Mouse (Mus musculus) gastrocnemius, adult 2 months (tissue): ENCODE data around the gene Galns. TPM values are rescaled to one million over a fixed set of nuclear protein-coding genes. Genes with fewer than 3 reads are reported as not detected.

ENCODE experiments used
- DNase-seq: peaks from one replicate; pipeline ENCODE4 v3.0.0; 2022
- H3K27ac ChIP-seq: fragments of 200-600 bp; 2 replicates; pipeline ENCODE4 v1.8.1; 2022; ENCODE audit warnings: mild to moderate bottlenecking
- H3K4me3 ChIP-seq: fragments of 200-600 bp; 2 replicates; pipeline ENCODE4 v1.8.1; 2022; ENCODE audit warnings: mild to moderate bottlenecking, moderate library complexity
- CTCF ChIP-seq: fragments of 200-600 bp; IDR thresholded peaks from 2 replicates; pipeline ENCODE4 v1.8.1; 2022; ENCODE audit warnings: antibody characterized with exemption, mild to moderate bottlenecking, moderate library complexity
- intact Hi-C: fragments of 180-260 bp; cut with DNase I; formaldehyde crosslinking; loops from one replicate; pipeline ENCODE4 v1.15.1; 2025
- total RNA-seq, 2 experiments: library from RNA; stranded (reverse); gene quantifications; 2 replicates each; pipeline ENCODE4 v1.2.3; 2021

The Galns gene
- total RNA-seq, 2 experiments from 2014 or later = 1.0 to 1.1 TPM

- Histone ChIP-seq H3K4me3 (peak overlapping the region; percentile 95), H3K27ac (peak overlapping the region; percentile 95)
- DNase-seq = no peak
- TF ChIP-seq CTCF = no peak
- intact Hi-C loops = loop anchor here (1.0 kb wide), 1 partner anchor 50 kb away; no protein-coding TSS in a partner anchor
Measured at GRCm38 (mm10) chr8:122550995-122551264, 60.3 kb downstream of the Galns start.

GRCm38 (mm10) chr8:122550234-122550994 is 60.8 kb downstream of the Galns start:
- DNase-seq = peak; percentile 75
- no peak for TF ChIP-seq CTCF
- peak overlapping the region; percentile 95 for H3K27ac ChIP-seq
- intact Hi-C loops = no loop called here
- peak overlapping the region; percentile 95 for H3K4me3 ChIP-seq

- intact Hi-C loops = no loop called here
- Histone ChIP-seq H3K27ac (peak overlapping the region; percentile 80), H3K4me3 (peak overlapping the region; percentile 95)
- no peak for DNase-seq
- no peak for TF ChIP-seq CTCF
Measured at GRCm38 (mm10) chr8:122548891-122549439, 62.3 kb downstream of the Galns start.

- intact Hi-C loops = no loop called here
- Histone ChIP-seq H3K4me3 (peak overlapping the region; percentile 95), H3K27ac (peak overlapping the region; percentile 80)
- TF ChIP-seq CTCF = no peak
- DNase-seq = no peak
Measured at GRCm38 (mm10) chr8:122548331-122548730, 62.9 kb downstream of the Galns start.

- intact Hi-C loops = no loop called here
- DNase-seq = no peak
- peak overlapping the region; percentile 80 for H3K27ac ChIP-seq
- H3K4me3 ChIP-seq = peak overlapping the region; percentile 95
- no peak for TF ChIP-seq CTCF
Measured at GRCm38 (mm10) chr8:122547815-122548214, 63.4 kb downstream of the Galns start.

- peak overlapping the region; percentile 95 for H3K4me3 ChIP-seq
- intact Hi-C loops = no loop called here
- TF ChIP-seq CTCF = no peak
- peak; percentile 75 for DNase-seq
- H3K27ac ChIP-seq = peak overlapping the region; percentile 80
Measured at GRCm38 (mm10) chr8:122546811-122547453, 64.3 kb downstream of the Galns start.

GRCm38 (mm10) chr8:122546066-122546755 is 65.1 kb downstream of the Galns start:
- Histone ChIP-seq H3K27ac (peak overlapping the region; percentile 80), H3K4me3 (peak overlapping the region; percentile 95)
- TF ChIP-seq CTCF = no peak
- intact Hi-C loops = no loop called here
- DNase-seq = no peak

- no peak for TF ChIP-seq CTCF
- DNase-seq = no peak
- Histone ChIP-seq H3K27ac (0 out of 2 replicates have a peak overlapping the region, but pooled peaks have one; percentile 0), H3K4me3 (no peak overlapping the region)
- intact Hi-C loops = no loop called here
Measured at GRCm38 (mm10) chr8:122544138-122544537, 67.1 kb downstream of the Galns start.

GRCm38 (mm10) chr8:122538310-122539076 is 72.8 kb downstream of the Galns start:
- TF ChIP-seq CTCF = no peak
- no peak overlapping the region for H3K4me3 ChIP-seq
- H3K27ac ChIP-seq = peak overlapping the region; percentile 66
- intact Hi-C loops = no loop called here
- DNase-seq = no peak

GRCm38 (mm10) chr8:122537812-122538211 is 73.5 kb downstream of the Galns start:
- no peak for TF ChIP-seq CTCF
- intact Hi-C loops = no loop called here
- no peak for DNase-seq
- H3K4me3 ChIP-seq = no peak overlapping the region
- peak overlapping the region; percentile 66 for H3K27ac ChIP-seq

- peak overlapping the region; percentile 66 for H3K27ac ChIP-seq
Measured at GRCm38 (mm10) chr8:122537033-122537432, 74.2 kb downstream of the Galns start.

GRCm38 (mm10) chr8:122531312-122531711 is 80.0 kb downstream of the Galns start:
- intact Hi-C loops = no loop called here
- no peak for TF ChIP-seq CTCF
- no peak for DNase-seq
- peak overlapping the region; percentile 16 for H3K4me3 ChIP-seq
- peak overlapping the region; percentile 72 for H3K27ac ChIP-seq

More at GRCm38 (mm10) chr8:122537033-122537432, 74.2 kb downstream of the Galns start:
- intact Hi-C loops = no loop called here
- DNase-seq = no peak
- no peak for TF ChIP-seq CTCF
- H3K4me3 ChIP-seq = no peak overlapping the region
